ENCODE assay signal across 7 mouse cellular contexts in the genomic region with DNA sequence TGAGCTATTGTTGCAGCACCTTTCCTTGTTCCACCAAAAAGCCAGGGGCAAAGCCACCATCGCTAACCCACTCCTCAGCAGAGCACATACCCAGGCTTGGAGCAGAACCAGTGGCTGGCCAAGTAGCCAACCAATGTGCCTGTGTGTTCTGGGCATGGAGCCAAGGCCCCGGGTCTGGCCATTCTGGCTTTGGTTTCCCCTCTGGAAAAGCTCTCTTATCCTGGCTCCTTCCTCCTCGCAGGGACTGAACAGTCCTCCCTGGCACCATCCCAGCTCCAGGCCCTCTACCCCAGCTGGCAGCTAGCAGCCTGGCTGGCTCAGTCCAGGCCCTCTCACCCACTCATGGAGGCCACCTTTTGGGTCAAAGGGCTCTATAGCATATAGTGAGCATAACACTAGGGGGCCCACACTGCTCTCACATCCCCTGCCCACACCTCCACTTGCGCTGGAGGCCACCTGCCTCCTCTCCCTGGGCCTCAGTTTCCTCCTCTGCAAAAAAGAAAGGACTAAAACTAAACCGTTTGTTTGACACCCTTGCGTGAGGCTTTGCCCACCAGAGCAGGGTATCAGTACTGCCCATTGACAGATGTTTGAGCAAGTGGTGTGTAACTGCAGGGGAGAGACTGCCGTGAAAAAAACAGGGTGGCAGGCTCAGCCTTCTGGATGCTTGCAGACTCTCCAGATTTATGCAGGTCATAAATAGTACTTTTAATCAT. TPM values are rescaled to one million over a fixed set of nuclear protein-coding genes. Genes with fewer than 3 reads are reported as not detected.
DNase-seq lines count a peak whose midpoint lies in the region; ATAC-seq and TF ChIP-seq lines count a peak whose summit lies in the region.

No protein-coding gene starts in this region.

- DNase-seq in adrenal gland, adult 18-20 months (ENCODE audit: low spot score in 2 of 2), result peak; percentile 72 to 77
- DNase-seq in cerebellum, postnatal 25 days, result peak; percentile 87 to 92
- peak; percentile 73 for DNase-seq in gastrocnemius, postnatal 10 days
- DNase-seq in intestine, embryonic 14.5 days (ENCODE audit: low spot score), result peak; percentile 74
- DNase-seq in left cerebral cortex, postnatal 14 days (ENCODE audit: low spot score in 2 of 2), result peak; percentile 84 to 86
- DNase-seq in midbrain, embryonic 10.5 days (ENCODE audit: low spot score), result no peak
- peak; percentile 83 for DNase-seq in stomach, postnatal 0 days (ENCODE audit: low spot score)

- peaks cover 45% of the 10 kb centered on the region for H3K4me1 ChIP-seq in intestine, embryonic 14.5 days (replicated peaks; ENCODE audit: control insufficient read depth, insufficient read depth, low read length)
- peaks cover 84% of the 10 kb centered on the region for H3K4me1 ChIP-seq in midbrain, embryonic 10.5 days
- peaks cover 22% of the 10 kb centered on the region for H3K4me1 ChIP-seq in stomach, postnatal 0 days (replicated peaks; ENCODE audit: control insufficient read depth, insufficient read depth)

- peak; percentile 21; the same call in 1 of the 2 replicates for TF ChIP-seq CTCF in stomach, postnatal 0 days (IDR thresholded peaks at IDR 0.05; ENCODE audit: low read depth)

- H3K4me2 ChIP-seq in intestine, embryonic 14.5 days (ENCODE audit: low read length), result peak overlapping the region; percentile 69
- H3K4me2 ChIP-seq in stomach, postnatal 0 days (replicated peaks; ENCODE audit: low read depth), result peak overlapping the region; percentile 81

- peaks cover 28% of the 10 kb centered on the region for H3K36me3 ChIP-seq in intestine, embryonic 14.5 days (ENCODE audit: control insufficient read depth, insufficient read depth, low read length)
- H3K36me3 ChIP-seq in midbrain, embryonic 10.5 days, result peaks cover 32% of the 10 kb centered on the region
- H3K36me3 ChIP-seq in stomach, postnatal 0 days (ENCODE audit: control insufficient read depth, insufficient read depth, low read length), result peaks cover 18% of the 10 kb centered on the region; the same call in 1 of the 2 replicates

- TF ChIP-seq EP300 in stomach, postnatal 0 days (optimal IDR thresholded peaks at IDR 0.05), result no peak

- H3K9ac ChIP-seq in intestine, embryonic 14.5 days (ENCODE audit: low read length), result peak overlapping the region; percentile 47
- H3K9ac ChIP-seq in stomach, postnatal 0 days (ENCODE audit: low read length), result peak overlapping the region; percentile 59

- no peaks in the 10 kb centered on the region for H3K9me3 ChIP-seq in intestine, embryonic 14.5 days (ENCODE audit: control insufficient read depth, low read length)
- H3K9me3 ChIP-seq in midbrain, embryonic 10.5 days (replicated peaks), result no peaks in the 10 kb centered on the region
- H3K9me3 ChIP-seq in stomach, postnatal 0 days (ENCODE audit: control insufficient read depth, low read length), result no peaks in the 10 kb centered on the region

- WGBS in intestine, embryonic 14.5 days, result 36% methylated on average over 7 of the region's 7 CpGs
- WGBS in midbrain, embryonic 10.5 days, result 76% methylated on average over 7 of the region's 7 CpGs
- WGBS in stomach, postnatal 0 days, result 17% methylated on average over 7 of the region's 7 CpGs

- no peak for ATAC-seq in intestine, embryonic 14.5 days (replicated peaks; ENCODE audit: low FRiP score, low TSS enrichment, low read depth)
- ATAC-seq in stomach, postnatal 0 days (ENCODE audit: low FRiP score, low TSS enrichment), result no peak

- H3K4me3 ChIP-seq in intestine, embryonic 14.5 days (ENCODE audit: low read depth, low read length), result peak overlapping the region; percentile 37
- peak overlapping the region; percentile 64 for H3K4me3 ChIP-seq in midbrain, embryonic 10.5 days
- peak overlapping the region; percentile 45 for H3K4me3 ChIP-seq in stomach, postnatal 0 days (ENCODE audit: low read depth, low read length)

- intact Hi-C loops in left cerebral cortex, postnatal 14 days (cut with DNase I), result no loop called here

- H3K27ac ChIP-seq in intestine, embryonic 14.5 days (ENCODE audit: low read depth), result peak overlapping the region; percentile 67
- peak overlapping the region; percentile 90 for H3K27ac ChIP-seq in midbrain, embryonic 10.5 days (replicated peaks)
- peak overlapping the region; percentile 78 for H3K27ac ChIP-seq in stomach, postnatal 0 days (replicated peaks)

- no peaks in the 10 kb centered on the region for H3K27me3 ChIP-seq in intestine, embryonic 14.5 days (replicated peaks; ENCODE audit: control insufficient read depth, insufficient read depth, low read length)
- H3K27me3 ChIP-seq in midbrain, embryonic 10.5 days (ENCODE audit: low read depth, poor library complexity, severe bottlenecking), result no peaks in the 10 kb centered on the region
- no peaks in the 10 kb centered on the region for H3K27me3 ChIP-seq in stomach, postnatal 0 days (ENCODE audit: control insufficient read depth, insufficient read depth, low read length)

RNA-seq across cellular contexts. Expression of gene Srebf1, which starts 13.0 kb away (rescaled TPM):
- total RNA-seq in adrenal gland, adult 18-20 months (2021), result 100 to 1,000 TPM; 141 to 185 TPM
- total RNA-seq in gastrocnemius, postnatal 10 days (2021), result 10 to 100 TPM; 24.2 to 29.1 TPM
- polyA plus RNA-seq in intestine, embryonic 14.5 days (2014; fragmentation: Nextera tagmentation; extraction: Ambion mirVana), result 85.0 and 97.7 TPM in 2 replicates
- 10 to 100 TPM; 35.5 to 36.1 TPM for total RNA-seq in left cerebral cortex, postnatal 14 days (2021)
- 47.0 and 51.0 TPM in 2 replicates for polyA plus RNA-seq in midbrain, embryonic 10.5 days (2016; fragmentation: Nextera tagmentation; extraction: Ambion mirVana)
- polyA plus RNA-seq in stomach, postnatal 0 days (2015; fragmentation: Nextera tagmentation; extraction: Ambion mirVana), result 44.7 and 47.9 TPM in 2 replicates
